Mouse (Mus musculus): ENCODE measurements around the gene Cyp2c29. TPM values are rescaled to one million over a fixed set of nuclear protein-coding genes. Genes with fewer than 3 reads are reported as not detected.
"Not testable (repeated sequence)": the region's sequence is repeated elsewhere in the genome, so short reads cannot be mapped to it uniquely, and the experiment has no call there.

Cyp2c29 gene
- polyA plus RNA-seq (2015; fragmentation: Nextera tagmentation; extraction: Ambion mirVana) = not detected in 2 replicates

DNA sequence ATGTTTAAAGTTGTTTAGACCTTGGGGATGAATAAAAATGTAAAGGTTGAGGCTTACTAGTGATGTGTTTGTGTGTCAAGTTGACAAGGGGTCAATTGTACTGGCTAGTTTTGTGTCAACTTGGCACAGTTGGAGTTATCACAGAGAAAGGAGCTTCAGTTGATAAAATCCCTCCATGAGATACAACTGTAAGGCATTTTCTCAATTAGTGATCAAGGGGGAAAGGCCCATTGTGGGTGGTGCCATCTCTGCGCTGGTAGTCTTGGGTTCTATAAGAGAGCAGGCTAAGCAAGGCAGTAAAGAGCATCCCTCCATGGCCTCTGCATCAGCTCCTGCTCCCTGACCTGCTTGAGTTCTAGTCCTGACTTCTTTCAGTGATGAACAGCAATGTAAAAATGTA, at the start of gene Cyp2c29:
Cyp2c29 (plus strand) TSS at position 301 of the 400 bp plus-strand sequence.
- H3K4me1 ChIP-seq; ATAC-seq (ENCODE audit: insufficient read depth, low FRiP score, low read depth); H3K9ac ChIP-seq; H3K4me3 ChIP-seq (replicated peaks); H3K27ac ChIP-seq; H3K9me3 ChIP-seq; H3K27me3 ChIP-seq (replicated peaks); H3K4me2 ChIP-seq; H3K36me3 ChIP-seq: not testable (repeated sequence)
- WGBS = no CpG with 5 or more reads among the region's 1 CpGs

DNA sequence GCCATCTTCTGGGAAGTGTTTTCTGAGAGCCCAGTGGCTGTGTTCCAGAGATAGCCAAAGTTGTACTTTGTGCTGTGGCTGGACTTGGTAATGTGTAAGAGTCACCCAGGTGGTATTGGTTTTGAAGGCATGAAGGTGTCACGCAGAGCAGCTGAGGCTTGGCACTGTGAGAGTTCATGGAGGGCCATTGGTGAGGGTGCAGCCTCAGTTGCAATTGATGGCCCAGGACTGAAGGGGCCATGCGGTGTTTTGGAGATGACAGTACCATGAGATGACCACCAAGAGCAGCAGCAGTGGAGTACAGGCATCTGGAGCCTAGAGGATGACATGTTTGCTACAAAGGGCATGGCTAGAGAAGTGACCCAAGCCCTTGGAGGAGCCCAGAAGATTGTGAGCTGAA, 2.2 kb upstream of the Cyp2c29 start:
- not testable (repeated sequence) for H3K27ac ChIP-seq; H3K4me2 ChIP-seq; H3K27me3 ChIP-seq (replicated peaks); H3K4me3 ChIP-seq (replicated peaks); H3K4me1 ChIP-seq; H3K36me3 ChIP-seq; H3K9ac ChIP-seq; ATAC-seq (ENCODE audit: insufficient read depth, low FRiP score, low read depth); H3K9me3 ChIP-seq
- 64% methylated on average over 2 of the region's 2 CpGs for WGBS

DNA sequence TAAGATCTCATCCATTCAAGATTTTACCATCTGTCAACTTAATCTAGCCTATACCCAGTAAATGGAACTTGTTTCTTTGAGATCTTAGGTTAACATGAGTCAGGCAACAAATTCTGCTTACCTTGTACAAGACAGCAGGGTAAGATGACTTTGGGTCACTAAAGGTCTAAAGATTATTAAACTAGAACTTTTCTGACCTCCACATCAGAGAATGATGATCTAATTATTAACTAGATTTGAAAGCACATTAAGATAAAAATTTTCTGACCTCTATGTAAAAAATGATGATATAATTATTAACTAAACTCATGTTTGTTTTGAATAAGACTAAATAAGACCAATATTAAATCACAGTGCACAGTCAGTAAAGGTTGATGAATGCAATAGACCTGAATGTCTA, 13.6 kb downstream of the Cyp2c29 start:
- Histone ChIP-seq H3K4me2 (no peak overlapping the region), H3K4me3 (replicated peaks) (no peak overlapping the region), H3K27ac (no peak overlapping the region), H3K27me3 (replicated peaks) (no peaks in the 10 kb centered on the region), H3K36me3 (no peaks in the 10 kb centered on the region), H3K9me3 (no peaks in the 10 kb centered on the region), H3K9ac (no peak overlapping the region), H3K4me1 (no peaks in the 10 kb centered on the region)
- ATAC-seq (ENCODE audit: insufficient read depth, low FRiP score, low read depth) = no peak

GRCm38 (mm10) chr19:39285637-39286036, 16.4 kb downstream of the Cyp2c29 start:
- H3K27ac ChIP-seq = no peak overlapping the region
- H3K9me3 ChIP-seq = no peaks in the 10 kb centered on the region
- ATAC-seq (ENCODE audit: insufficient read depth, low FRiP score, low read depth) = no peak
- H3K4me1 ChIP-seq = no peaks in the 10 kb centered on the region
- no peaks in the 10 kb centered on the region for H3K36me3 ChIP-seq
- no peak overlapping the region for H3K9ac ChIP-seq
- H3K4me2 ChIP-seq = no peak overlapping the region
- H3K27me3 ChIP-seq (replicated peaks) = no peaks in the 10 kb centered on the region
- no peak overlapping the region for H3K4me3 ChIP-seq (replicated peaks)

GRCm38 (mm10) chr19:39286825-39287224, 17.6 kb downstream of the Cyp2c29 start:
- 83% methylated on average over 4 of the region's 4 CpGs for WGBS

DNA sequence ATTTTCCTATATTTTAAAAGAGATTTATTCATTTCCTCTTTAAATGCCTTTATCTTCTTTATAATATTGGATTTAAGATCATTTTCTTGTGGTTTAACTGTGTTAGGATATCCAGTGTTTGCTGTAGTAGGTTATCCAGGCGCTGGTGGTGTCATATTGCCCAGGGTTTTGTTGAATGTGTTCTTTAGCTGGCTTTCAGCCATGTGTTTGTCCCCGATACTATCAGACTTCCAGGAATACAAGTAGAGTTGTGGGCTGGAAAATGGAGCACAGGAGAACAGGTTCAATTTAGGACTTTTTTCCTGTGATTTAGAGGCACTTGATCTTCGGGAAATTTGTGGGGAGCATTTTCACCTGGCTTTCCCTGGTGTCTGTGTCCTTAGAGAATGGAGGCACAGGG, 19.8 kb downstream of the Cyp2c29 start:
- Histone ChIP-seq H3K27ac (no peak overlapping the region), H3K9me3 (no peaks in the 10 kb centered on the region), H3K4me3 (replicated peaks) (no peak overlapping the region), H3K27me3 (replicated peaks) (no peaks in the 10 kb centered on the region), H3K36me3 (no peaks in the 10 kb centered on the region), H3K9ac (no peak overlapping the region), H3K4me2 (no peak overlapping the region), H3K4me1 (no peaks in the 10 kb centered on the region)
- 65% methylated on average over 3 of the region's 3 CpGs for WGBS
- no peak for ATAC-seq (ENCODE audit: insufficient read depth, low FRiP score, low read depth)

More at GRCm38 (mm10) chr19:39286825-39287224, 17.6 kb downstream of the Cyp2c29 start:
- Histone ChIP-seq H3K9me3 (no peaks in the 10 kb centered on the region), H3K4me1 (no peaks in the 10 kb centered on the region), H3K4me2 (no peak overlapping the region), H3K27ac (no peak overlapping the region), H3K36me3 (no peaks in the 10 kb centered on the region), H3K27me3 (replicated peaks) (no peaks in the 10 kb centered on the region), H3K9ac (no peak overlapping the region), H3K4me3 (replicated peaks) (no peak overlapping the region)
- ATAC-seq (ENCODE audit: insufficient read depth, low FRiP score, low read depth) = no peak

Other genes starting within 250 kb of the Cyp2c29 start
- 5.7 and 7.6 TPM in 2 replicates for gene Cyp2c65, start 208.4 kb upstream of the Cyp2c29 start, polyA plus RNA-seq (2015; fragmentation: Nextera tagmentation; extraction: Ambion mirVana)
- gene Cyp2c66, start 155.5 kb upstream of the Cyp2c29 start, polyA plus RNA-seq (2015; fragmentation: Nextera tagmentation; extraction: Ambion mirVana) = 0.28 and 0.55 TPM in 2 replicates
- not detected in 2 replicates for gene Cyp2c38, start 193.7 kb downstream of the Cyp2c29 start, polyA plus RNA-seq (2015; fragmentation: Nextera tagmentation; extraction: Ambion mirVana)
- not detected in 2 replicates for gene Cyp2c39, start 241.5 kb downstream of the Cyp2c29 start, polyA plus RNA-seq (2015; fragmentation: Nextera tagmentation; extraction: Ambion mirVana)